Mouse (Mus musculus) spleen, adult 2 months (tissue): ENCODE data around the gene Gm9733.

Source experiments
- CTCF ChIP-seq: fragments of 200-500 bp; IDR thresholded peaks from 2 replicates; pipeline ENCODE4 v1.5.1; 2011; ENCODE audit warnings: mild to moderate bottlenecking, inconsistent platforms; ENCODE audit not compliant: insufficient read depth, insufficient read length, insufficient replicate concordance; ENCODE audit errors: extremely low read depth
- POLR2A ChIP-seq: fragments of 200-500 bp; IDR thresholded peaks from 2 replicates; pipeline ENCODE4 v1.6.1; 2011; ENCODE audit warnings: low read depth, low read length, inconsistent platforms

- no peak for TF ChIP-seq POLR2A
- TF ChIP-seq CTCF: no peak
These were observed 76.4 kb downstream of the Gm9733 start for GRCm38 (mm10) chr3:15255726-15256125.
